Mouse (Mus musculus) ovary, postnatal 10 days (tissue): Measurements from ENCODE around the gene Rbms1.

Experiments used
- DNase-seq: peaks from one replicate; pipeline ENCODE4 v3.0.0; 2022; ENCODE audit warnings: low spot score

Rbms1 gene

GRCm38 (mm10) chr2:60807341-60808195 is 155.4 kb downstream of the Rbms1 start:
- DNase-seq: no peak

DNA sequence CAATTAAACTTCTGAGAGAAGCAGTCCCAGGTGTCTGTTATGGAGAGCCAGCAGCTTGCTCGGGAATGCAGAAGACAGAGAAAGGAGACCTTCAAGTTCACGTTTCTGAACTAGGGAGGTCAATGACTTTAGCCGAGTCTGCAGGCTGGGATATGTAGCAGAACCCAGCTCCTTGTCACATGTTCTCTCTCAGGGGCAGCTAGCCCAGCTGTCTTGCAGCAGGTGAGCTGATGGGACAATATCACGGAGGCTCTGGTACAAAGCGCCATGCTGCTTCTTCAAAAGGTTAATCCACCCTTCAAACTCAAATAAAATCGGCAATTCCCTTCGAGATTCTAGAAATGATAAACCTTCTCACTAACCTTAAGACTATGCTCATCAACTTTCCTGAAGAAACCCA is 158.2 kb downstream of the Rbms1 start:
- no peak for DNase-seq

- no peak for DNase-seq
Observed at GRCm38 (mm10) chr2:60803377-60803776, 159.6 kb downstream of the Rbms1 start.

DNA sequence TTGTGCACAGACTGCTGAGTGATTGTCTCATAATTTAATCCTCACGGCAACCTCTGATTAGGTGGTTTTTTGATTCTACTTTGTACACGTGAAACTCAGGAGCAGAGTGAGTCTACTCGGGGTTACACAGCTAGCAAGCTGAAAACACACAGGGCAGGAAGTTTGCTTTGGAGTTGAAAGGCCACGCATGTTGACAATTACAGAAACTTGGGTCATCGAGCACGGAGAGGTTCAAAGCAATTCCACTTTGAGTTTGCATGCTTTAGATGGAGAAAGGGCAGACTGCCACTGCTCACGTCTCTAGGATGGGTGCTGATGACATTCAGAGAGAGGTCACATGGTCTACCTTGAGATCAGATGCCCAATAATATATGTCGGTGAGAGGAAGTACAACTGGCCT is 160.2 kb downstream of the Rbms1 start:
- no peak for DNase-seq

GRCm38 (mm10) chr2:60802191-60802590 is 160.8 kb downstream of the Rbms1 start:
- DNase-seq: no peak

DNA sequence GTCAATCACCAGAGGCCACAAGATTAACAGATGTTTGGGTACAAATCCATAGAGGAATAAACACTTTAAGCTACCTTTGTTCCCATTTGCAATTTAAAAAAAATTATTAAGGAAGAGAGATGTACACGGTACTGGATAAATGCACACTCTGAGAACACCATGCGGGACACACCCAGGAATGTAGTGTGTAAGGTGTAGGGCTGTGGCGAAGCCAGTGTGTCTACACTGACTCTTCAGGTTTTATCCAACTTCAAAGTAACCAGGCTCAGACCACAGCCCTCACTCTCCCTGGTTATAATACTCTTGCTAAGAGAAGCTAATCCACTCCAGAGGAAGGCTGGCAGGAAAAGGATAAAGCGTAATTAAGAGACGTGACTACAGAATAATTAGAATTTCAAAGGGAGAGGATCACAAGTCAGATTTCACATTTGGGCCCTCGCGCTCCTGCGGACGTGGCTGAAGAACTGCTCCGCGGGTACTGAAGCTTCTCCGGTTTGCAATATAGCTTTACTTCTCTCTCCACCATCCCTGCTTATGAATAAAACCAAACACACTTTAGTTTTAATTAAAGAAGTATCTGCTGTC is 161.3 kb downstream of the Rbms1 start:
- DNase-seq: no peak

DNA sequence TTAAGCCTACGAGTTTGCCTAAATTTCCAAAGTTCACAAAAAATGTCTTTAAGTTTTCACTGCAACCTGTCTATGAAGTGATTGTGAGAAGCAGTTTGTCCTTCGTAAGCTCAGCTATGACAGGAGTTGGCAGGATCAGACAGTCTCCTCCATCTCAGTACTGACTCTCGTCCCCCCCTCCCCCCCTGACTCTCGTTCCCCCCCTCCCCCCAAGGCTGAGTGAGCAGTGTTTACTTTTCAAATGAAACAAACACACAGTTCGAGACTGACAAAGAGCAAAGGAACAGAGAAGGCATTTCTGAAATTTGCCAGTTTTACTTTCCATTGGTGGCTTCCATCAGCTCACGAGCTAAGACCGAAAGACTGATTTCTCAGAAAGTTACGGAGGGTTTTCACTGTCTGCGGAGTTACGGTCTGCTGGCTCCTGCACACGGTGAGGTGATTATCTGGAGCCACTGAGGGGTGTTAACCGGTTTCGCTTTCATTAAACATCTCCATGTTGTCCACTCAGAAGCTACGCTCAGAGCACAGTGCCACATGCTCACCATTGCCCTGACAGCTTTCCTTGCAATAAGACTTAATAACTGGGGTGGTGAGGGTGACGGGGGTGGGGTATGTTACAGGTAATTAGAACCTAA is 162.0 kb downstream of the Rbms1 start:
- DNase-seq: no peak

DNA sequence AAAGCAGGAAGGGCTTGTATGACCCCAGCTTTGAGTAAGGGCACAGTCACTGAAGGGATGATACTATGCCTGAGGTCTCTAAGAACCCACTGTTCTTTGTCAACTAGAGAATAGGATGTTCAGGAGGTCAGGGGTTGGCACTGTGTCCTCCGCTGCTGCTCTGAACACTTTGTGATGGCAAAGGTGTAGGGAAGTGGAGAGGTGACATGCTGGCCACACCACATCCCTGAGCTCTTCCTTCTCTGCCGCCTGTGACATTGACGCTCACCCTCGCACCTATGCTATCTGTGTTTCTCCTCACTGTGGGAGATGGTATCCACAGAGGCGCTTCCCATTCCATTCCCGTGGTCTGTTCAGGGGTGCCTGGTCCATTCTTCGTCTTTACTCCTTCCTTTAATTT is 163.2 kb downstream of the Rbms1 start:
- DNase-seq: no peak

- DNase-seq: no peak
Observed at GRCm38 (mm10) chr2:60798767-60799529, 164.0 kb downstream of the Rbms1 start.

DNA sequence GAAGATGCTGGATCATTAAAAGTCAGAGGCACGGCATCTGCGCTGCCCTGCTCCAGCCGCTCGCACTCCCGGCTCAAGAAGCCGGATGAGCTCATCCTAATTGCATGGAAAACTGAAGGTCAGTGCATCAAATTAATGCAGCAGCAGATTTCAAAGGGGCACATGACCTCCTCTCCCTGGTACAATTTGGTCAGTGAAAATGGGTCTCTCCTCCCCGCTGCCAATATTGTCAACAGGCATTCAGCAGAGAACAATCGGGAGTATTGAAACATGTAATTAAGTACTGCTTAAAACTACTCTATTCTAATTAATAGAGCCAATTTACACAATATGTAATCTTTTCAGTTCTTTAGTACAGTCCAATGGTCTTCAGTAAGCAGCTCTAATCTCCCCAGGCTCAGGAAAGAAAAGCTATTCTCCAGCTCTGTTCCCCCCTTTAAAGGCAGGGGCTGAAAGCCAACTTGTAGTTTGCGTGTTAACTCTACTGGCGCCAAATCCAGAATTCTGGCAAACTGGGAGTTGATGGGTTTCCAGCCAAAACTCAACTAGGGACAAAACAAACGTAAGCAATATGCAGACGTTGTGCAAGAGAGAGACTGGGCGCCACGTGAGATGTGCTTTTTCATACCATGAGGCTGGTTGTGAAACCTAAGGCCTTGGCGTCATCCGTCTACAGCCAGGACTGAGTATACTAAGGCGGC is 165.9 kb downstream of the Rbms1 start:
- no peak for DNase-seq

DNA sequence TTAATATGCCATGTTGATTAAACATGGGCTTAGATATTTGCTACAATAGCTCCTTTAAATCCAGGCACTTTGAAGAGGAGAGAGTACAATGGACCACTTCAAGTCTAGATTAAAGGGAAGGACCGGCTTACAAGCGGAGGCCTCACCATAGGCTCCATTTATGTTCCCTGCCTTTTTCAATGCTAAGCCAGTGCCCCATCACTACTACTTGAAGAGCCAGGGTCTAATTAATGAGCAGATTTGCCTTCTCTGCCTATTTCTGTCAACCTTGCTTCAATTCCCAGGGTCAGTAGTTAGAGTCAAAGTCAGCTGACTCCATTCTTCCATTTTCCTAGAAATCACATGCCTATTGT is 166.4 kb downstream of the Rbms1 start:
- DNase-seq: no peak

- DNase-seq: no peak
Observed at GRCm38 (mm10) chr2:60795861-60796260, 167.1 kb downstream of the Rbms1 start.

GRCm38 (mm10) chr2:60792506-60792905 is 170.5 kb downstream of the Rbms1 start:
- DNase-seq: no peak

- no peak for DNase-seq
Observed at GRCm38 (mm10) chr2:60789126-60789525, 173.9 kb downstream of the Rbms1 start.

DNA sequence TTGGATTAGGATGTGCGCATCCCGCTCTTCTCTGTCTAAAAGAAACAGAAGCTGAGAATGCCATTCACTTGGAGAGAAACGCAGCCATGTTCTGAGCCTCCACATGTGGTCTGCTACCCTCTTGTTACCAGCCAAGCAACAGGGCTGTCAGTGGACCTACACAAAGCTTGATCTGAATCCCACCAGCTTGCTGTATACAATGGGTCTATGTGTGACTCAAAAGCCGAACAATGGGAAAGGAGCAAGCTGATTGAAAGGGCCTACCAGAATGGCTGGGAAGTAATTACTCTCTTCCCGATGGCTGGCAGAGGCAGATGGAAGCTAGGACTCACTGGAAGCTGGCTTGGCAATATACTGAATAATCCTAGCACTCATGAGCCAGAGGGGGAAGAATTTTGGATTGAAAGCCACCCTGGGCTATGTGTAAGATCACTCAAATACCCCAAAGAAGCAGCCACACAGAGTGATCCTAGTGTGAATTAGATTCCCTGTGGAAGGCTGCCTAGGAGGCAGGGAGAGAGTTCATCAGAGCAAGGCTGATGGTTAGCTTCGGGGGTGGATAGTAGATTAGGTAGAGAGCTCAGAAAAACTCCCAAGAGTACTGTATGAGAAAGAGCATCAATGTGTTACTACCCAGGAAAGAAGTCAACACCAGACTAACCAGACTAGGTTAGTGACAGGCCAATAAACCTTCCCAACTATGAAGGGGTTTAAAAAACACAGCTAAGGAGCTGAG is 174.7 kb downstream of the Rbms1 start:
- no peak for DNase-seq

DNA sequence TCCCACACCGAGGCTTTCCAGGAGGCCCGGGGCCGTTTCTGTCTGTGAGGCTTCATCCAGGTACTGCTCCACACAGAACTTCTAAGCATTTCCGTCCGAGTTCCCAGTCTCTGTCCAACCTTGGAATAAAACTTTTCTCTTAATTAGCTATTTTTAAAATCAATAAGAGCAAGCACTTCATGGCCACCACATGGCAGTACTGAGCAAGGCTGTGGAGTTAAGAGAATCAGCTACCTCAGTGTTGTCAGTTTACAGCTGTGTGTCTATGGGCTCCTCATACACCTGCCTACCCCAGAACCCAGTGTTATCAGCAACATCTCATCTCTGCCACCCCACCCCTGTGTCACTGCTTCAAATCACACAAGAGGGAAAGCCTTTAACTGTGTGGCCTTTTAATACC is 175.9 kb downstream of the Rbms1 start:
- DNase-seq: no peak

DNA sequence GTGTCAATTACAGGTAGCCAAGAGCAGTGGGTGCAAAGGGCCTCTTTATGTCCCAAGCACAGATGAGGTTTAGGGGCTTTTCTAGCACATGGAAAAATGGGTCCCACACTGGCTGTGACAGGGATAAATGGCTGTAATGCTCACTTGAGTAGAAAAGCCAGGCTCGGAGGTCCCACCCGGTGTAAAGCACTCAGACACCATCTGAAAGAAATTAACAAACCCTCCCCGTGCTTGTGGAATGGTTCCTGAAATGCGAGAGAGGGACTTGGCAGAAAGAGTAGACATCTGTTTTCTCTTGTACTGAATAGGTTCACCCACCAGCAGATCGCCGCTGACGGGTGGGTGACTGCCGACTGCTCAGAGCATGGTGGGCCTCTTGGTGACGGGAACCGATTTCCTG is 176.7 kb downstream of the Rbms1 start:
- no peak for DNase-seq

GRCm38 (mm10) chr2:60774501-60774900 is 188.5 kb downstream of the Rbms1 start:
- no peak for DNase-seq

GRCm38 (mm10) chr2:60773592-60773991 is 189.4 kb downstream of the Rbms1 start:
- DNase-seq: peak; percentile 16

DNA sequence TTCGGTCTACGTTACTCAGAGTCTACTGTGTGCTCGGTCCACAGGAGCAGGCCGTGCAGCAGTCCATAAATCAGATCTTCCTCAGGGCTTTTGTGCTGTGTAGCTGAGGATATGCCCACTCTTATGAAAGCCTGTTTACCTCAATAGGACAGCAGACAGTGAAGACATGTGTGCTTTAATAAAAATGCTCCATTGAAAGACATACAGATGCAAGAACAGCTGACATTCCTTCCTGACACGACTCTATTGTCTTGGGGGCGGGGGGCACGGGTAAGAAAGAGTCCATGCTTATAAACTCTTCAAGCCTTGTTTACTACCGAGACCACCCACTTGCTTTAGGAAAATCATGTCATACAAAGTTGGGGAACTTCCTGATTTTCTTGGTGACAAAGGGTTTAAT is 196.6 kb downstream of the Rbms1 start:
- DNase-seq: no peak

GRCm38 (mm10) chr2:60756218-60756617 is 206.8 kb downstream of the Rbms1 start:
- no peak for DNase-seq
